Mouse (Mus musculus) heart, adult 2 months (tissue): Measurements from ENCODE around the gene Proser3. TPM values are rescaled to one million over a fixed set of nuclear protein-coding genes. Genes with fewer than 3 reads are reported as not detected.

Source experiments
- DNase-seq, 2 experiments: peaks; one replicate each; pipeline ENCODE4 v3.0.0; 2021
- H3K27ac ChIP-seq: fragments of 200-600 bp; 2 replicates; pipeline ENCODE4 v1.8.1; 2022
- H3K27me3 ChIP-seq: fragments of 200-500 bp; 2 replicates; pipeline ENCODE4 v1.6.1; 2012; ENCODE audit warnings: mild to moderate bottlenecking, low read length, inconsistent platforms, mixed read lengths; ENCODE audit not compliant: control insufficient read depth, insufficient read depth
- H3K36me3 ChIP-seq: fragments of 200-500 bp; 2 replicates; pipeline ENCODE4 v1.6.1; 2012; ENCODE audit warnings: low read length, inconsistent platforms; ENCODE audit not compliant: control insufficient read depth, insufficient read depth
- H3K4me1 ChIP-seq: fragments of 200-500 bp; 2 replicates; pipeline ENCODE4 v1.6.1; 2011; ENCODE audit warnings: low read length; ENCODE audit not compliant: control insufficient read depth, insufficient read depth
- H3K4me3 ChIP-seq: fragments of 200-600 bp; 2 replicates; pipeline ENCODE4 v1.8.1; 2022
- H3K79me2 ChIP-seq: fragments of 200-500 bp; replicated peaks from 2 replicates; pipeline ENCODE4 v1.6.1; 2012; ENCODE audit warnings: mild to moderate bottlenecking, inconsistent platforms, low read length, moderate library complexity, mixed read lengths; ENCODE audit not compliant: control insufficient read depth, insufficient read depth
- H3K9ac ChIP-seq: fragments of 200-500 bp; 2 replicates; pipeline ENCODE4 v1.6.1; 2012; ENCODE audit warnings: low read depth, mild to moderate bottlenecking, control low read depth, inconsistent platforms, low read length, mixed read lengths
- CTCF ChIP-seq: fragments of 200-600 bp; IDR thresholded peaks from 2 replicates; pipeline ENCODE4 v1.8.1; 2022; ENCODE audit warnings: antibody characterized with exemption, mild to moderate bottlenecking, moderate library complexity
- EP300 ChIP-seq: fragments of 200-500 bp; IDR thresholded peaks from 2 replicates; pipeline ENCODE4 v1.6.1; 2011; ENCODE audit warnings: low read depth, low read length, control low read depth; ENCODE audit not compliant: insufficient read depth
- POLR2A ChIP-seq: fragments of 200-500 bp; IDR thresholded peaks from 2 replicates; pipeline ENCODE4 v1.6.1; 2011; ENCODE audit warnings: mild to moderate bottlenecking, low read depth, low read length, control low read depth; ENCODE audit not compliant: insufficient read depth
- WGBS: fragments of 180-500 bp; shearing (Covaris S2); methylation state at CpG from one replicate; pipeline ENCODE4 v1.1.7; 2018; 5-methylcytosine and 5-hydroxymethylcytosine counted together
- intact Hi-C: fragments of 180-260 bp; cut with DNase I; formaldehyde crosslinking; loops from one replicate; pipeline ENCODE4 v1.15.1; 2025
- polyA plus RNA-seq: library from polyadenylated mRNA; depleted of rRNA; stranded (reverse); fragments of >200 nt; gene quantifications from 2 replicates; pipeline ENCODE4 v1.2.3, GENCODE M21; 2012
- total RNA-seq, 2 experiments: library from RNA; stranded (reverse); gene quantifications; 2 replicates each; pipeline ENCODE4 v1.2.3; 2021

Proser3 gene
- total and polyA plus RNA-seq, 3 experiments, result 2.5 to 6.3 (median 5.8) TPM

- H3K4me3 ChIP-seq, result no peak overlapping the region
- TF ChIP-seq POLR2A (no peak), CTCF (no peak), EP300 (no peak)
- intact Hi-C loops, result no loop called here
These were observed 34.4 kb upstream of the Proser3 start for GRCm38 (mm10) chr7:30586455-30587020.

GRCm38 (mm10) chr7:30585170-30585569 lies 33.1 kb upstream of the Proser3 start:
- DNase-seq, result no peak
- 96% methylated on average over 7 of the region's 7 CpGs for WGBS
- H3K79me2 ChIP-seq, result peaks cover 1% of the 10 kb centered on the region

More at GRCm38 (mm10) chr7:30586455-30587020, 34.4 kb upstream of the Proser3 start:
- 85% methylated on average over 28 of the region's 28 CpGs for WGBS
- no peak overlapping the region for H3K27ac ChIP-seq
- DNase-seq, result no peak
- no peaks in the 10 kb centered on the region for H3K4me1 ChIP-seq
- H3K79me2 ChIP-seq, result peaks cover 1% of the 10 kb centered on the region
- no peaks in the 10 kb centered on the region for H3K27me3 ChIP-seq
- no peaks in the 10 kb centered on the region for H3K36me3 ChIP-seq
- no peak overlapping the region for H3K9ac ChIP-seq

DNA sequence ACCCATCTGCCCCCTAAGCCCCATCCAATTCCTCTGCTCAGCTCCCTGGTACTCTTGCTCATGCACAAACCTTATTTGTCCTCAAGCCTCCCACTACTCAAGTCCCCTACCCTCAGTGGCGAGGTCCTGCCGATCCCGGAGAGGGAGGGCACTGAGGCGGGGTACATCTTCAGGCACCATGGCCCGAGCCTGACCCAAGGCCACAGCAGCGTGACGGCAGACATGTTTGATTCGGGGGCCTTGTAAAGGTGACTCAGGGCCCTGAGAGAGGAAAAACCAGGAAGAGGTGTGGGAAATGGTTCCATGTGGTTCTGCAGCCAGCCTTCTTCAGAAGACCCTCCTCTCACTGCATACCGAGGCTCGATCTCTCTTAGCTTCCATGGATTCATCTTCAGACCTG lies 32.2 kb upstream of the Proser3 start:
- H3K4me3 ChIP-seq, result no peak overlapping the region
- H3K9ac ChIP-seq, result no peak overlapping the region
- no peaks in the 10 kb centered on the region for H3K4me1 ChIP-seq
- no peak for DNase-seq
- no peaks in the 10 kb centered on the region for H3K36me3 ChIP-seq
- intact Hi-C loops, result no loop called here
- H3K27ac ChIP-seq, result no peak overlapping the region
- peaks cover 1% of the 10 kb centered on the region for H3K79me2 ChIP-seq
- WGBS, result 91% methylated on average over 10 of the region's 10 CpGs
- TF ChIP-seq EP300 (no peak), CTCF (no peak), POLR2A (no peak)
- no peaks in the 10 kb centered on the region for H3K27me3 ChIP-seq

More at GRCm38 (mm10) chr7:30585170-30585569, 33.1 kb upstream of the Proser3 start:
- Histone ChIP-seq H3K36me3 (no peaks in the 10 kb centered on the region), H3K27ac (no peak overlapping the region), H3K9ac (no peak overlapping the region), H3K27me3 (no peaks in the 10 kb centered on the region), H3K4me1 (no peaks in the 10 kb centered on the region), H3K4me3 (no peak overlapping the region)
- TF ChIP-seq POLR2A (no peak), CTCF (no peak), EP300 (no peak)
- intact Hi-C loops, result no loop called here

DNA sequence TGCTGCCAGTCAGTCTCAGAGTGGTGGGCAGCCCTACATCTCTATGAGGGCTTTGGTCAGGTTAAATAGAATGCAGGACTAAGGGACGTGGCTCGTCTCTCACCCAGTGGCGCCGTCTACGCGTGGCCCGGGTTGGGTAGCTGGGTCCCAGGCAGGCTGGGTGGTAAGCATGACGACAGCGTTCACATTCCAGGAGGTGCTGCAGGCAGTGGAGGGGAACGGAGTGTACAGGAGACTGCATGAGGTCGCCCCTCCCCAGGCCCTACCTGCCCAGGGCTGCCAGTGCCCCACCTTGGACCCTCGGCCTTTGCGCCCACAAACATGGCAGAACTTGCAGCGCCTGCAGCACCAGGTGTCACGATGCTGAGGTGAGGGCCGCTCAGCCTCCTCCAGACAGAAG lies 29.4 kb upstream of the Proser3 start:
- Histone ChIP-seq H3K9ac (no peak overlapping the region), H3K4me1 (no peaks in the 10 kb centered on the region), H3K27ac (no peak overlapping the region), H3K27me3 (no peaks in the 10 kb centered on the region), H3K79me2 (no peaks in the 10 kb centered on the region; the same call in 1 of the 2 replicates), H3K36me3 (no peaks in the 10 kb centered on the region), H3K4me3 (no peak overlapping the region)
- intact Hi-C loops, result no loop called here
- WGBS, result 94% methylated on average over 16 of the region's 16 CpGs
- TF ChIP-seq EP300 (no peak), POLR2A (no peak), CTCF (no peak)
- DNase-seq, result no peak

DNA sequence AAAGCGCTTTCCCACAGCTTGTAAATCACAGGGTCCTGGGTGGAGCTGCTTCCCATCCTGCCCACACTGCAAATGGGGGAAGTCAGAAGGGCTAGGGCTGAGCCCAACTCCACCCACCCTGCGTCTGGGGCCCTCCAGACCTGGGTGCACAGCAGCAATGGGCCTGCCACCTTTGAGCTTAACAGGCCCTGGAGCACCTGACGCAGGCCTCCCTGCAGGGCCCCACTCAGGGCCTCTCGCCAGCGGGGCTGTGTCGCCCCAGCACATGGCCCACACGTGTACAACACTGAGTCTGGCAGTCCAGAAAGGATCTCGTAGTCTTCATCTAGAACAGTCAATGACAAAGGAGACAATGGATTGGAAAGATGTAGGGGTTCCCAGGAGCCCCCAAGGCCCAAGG lies 27.9 kb upstream of the Proser3 start:
- Histone ChIP-seq H3K36me3 (no peaks in the 10 kb centered on the region), H3K9ac (no peak overlapping the region), H3K27ac (no peak overlapping the region), H3K4me3 (no peak overlapping the region), H3K79me2 (no peaks in the 10 kb centered on the region; the same call in 1 of the 2 replicates), H3K4me1 (no peaks in the 10 kb centered on the region), H3K27me3 (no peaks in the 10 kb centered on the region)
- TF ChIP-seq EP300, result no peak
- TF ChIP-seq POLR2A, result no peak
- TF ChIP-seq CTCF, result no peak
- intact Hi-C loops, result no loop called here
- 94% methylated on average over 8 of the region's 8 CpGs for WGBS
- DNase-seq, result no peak

GRCm38 (mm10) chr7:30572969-30573368 lies 20.9 kb upstream of the Proser3 start:
- Histone ChIP-seq H3K4me3 (no peak overlapping the region), H3K9ac (no peak overlapping the region), H3K27ac (peak overlapping the region; percentile 15; the same call in 1 of the 2 replicates), H3K36me3 (no peaks in the 10 kb centered on the region), H3K27me3 (no peaks in the 10 kb centered on the region), H3K4me1 (no peaks in the 10 kb centered on the region), H3K79me2 (no peaks in the 10 kb centered on the region)
- 43% methylated on average over 2 of the region's 2 CpGs for WGBS
- no peak for TF ChIP-seq CTCF
- peak; percentile 58; the same call in 1 of the 2 replicates for TF ChIP-seq EP300
- TF ChIP-seq POLR2A, result no peak
- peak in 1 of 2 experiments; percentile 70 for DNase-seq
- intact Hi-C loops, result no loop called here
